Mouse (Mus musculus) neural tube, embryonic 10.5 days (tissue): Measurements from ENCODE around the gene Gli3.

Experiments
- DNase-seq: peaks from one replicate; pipeline ENCODE4 v3.0.0-alpha.2; 2017; ENCODE audit warnings: low spot score; ENCODE audit errors: extremely low spot score

Gli3 gene

DNA sequence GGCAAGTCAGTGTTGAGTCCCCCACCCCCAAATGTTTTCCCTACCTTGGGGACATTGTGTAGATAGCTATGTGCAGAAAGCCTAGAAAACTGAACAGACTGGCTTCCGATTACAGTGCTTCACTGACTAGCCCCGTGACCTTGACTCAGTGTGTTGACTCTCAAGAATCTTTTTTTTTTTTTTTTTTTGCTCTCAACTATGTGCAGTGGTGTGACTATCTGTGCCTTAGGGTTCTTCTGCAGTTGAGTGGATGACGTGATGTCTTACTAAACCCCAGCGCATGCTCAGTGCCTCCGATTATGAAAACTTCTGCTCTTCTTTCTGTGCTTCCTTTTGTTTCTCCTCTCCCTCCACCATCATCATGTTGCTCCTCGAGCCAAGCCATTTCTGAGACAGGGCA, 87.7 kb downstream of the Gli3 start:
- DNase-seq: no peak

DNA sequence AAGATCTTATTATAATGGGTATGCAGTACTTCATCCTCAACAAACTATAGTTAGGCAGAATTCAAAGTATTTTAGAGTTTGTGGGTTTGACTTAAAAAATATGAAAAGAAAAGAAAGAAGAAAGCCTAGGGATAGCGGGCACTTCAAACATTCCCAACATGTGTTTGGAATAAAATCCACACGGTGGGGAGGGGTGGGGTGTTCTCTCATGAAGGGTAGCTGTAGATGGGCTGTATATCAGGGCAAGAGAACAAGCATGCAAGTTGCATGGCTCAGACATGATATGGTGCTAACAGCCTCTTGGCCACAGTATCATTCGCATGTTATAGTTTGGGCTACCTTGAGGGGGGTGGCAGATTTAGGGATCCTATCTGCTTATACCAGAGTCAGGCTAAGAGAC, 89.0 kb downstream of the Gli3 start:
- DNase-seq: no peak

DNA sequence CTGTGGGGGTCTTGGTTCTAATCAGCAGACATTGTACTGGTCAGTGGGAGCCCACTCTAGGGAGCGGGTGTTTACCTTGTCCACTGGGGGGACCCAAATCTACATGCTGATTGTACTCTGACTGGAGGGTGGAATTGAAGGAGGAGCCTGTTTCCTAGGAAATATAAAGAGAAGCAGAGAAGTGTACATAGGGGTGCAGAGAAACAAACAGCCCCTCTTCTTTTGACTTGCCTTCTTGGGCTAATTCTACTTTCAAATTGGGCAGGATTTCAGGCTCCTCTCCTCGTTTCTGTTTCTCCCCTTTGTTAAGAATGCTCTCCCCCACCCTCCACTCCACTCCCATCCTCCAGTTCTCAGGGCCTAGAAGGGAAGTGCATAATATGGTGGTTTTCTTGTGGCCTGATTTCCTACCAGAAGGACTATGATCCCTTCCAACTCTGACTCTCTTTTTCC, 93.6 kb downstream of the Gli3 start:
- no peak for DNase-seq

DNA sequence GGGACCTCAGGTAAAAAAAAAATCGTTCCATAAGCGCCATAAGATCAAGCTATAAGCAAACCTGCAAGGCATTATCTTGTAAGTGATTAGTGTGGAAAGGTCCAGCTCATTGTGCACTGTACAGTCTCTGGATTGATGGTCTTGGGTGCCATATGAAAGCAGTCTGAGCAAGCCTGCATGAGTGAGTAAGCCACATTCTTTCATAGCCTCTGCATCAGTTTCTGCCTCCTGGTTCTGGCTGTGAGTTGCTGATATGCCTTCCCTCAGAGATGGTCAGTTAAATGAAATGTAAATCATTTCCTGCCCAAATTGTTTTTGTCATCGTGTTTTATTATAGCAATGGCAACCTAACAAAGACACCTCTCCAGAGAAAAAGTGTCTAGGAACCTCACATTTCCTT, 98.4 kb downstream of the Gli3 start:
- no peak for DNase-seq

DNA sequence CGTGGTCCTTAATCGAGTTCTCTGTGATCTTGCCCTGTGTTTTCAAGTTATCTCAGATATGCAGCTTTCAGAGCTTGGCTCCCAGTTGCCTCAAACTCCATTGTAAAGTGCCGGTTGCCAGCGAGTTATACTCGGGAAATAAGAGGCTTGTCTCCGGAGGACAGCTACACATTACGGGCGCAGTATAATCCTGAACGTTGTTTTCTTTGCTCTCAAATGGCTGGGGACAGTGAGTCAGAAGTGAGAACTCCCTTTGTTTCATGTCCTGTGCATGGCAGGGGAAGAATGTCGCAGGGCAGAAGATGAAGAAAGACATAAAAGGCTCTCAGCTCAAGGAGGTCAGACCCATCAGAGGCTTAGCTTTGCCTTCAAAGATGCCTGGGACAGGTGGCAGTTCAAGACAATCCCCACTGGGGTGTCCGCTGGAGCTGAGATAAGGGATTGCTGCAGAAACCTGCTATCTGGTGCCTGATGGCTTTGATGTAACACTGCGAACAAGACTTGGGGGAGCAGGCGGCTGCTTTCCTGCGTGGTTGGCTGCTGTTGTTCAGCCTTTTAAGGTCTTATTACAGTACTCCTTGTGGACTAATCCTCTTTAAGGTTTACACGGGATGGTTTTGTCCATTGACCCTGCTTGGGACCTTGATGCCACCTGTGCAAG, 108.0 kb downstream of the Gli3 start:
- no peak for DNase-seq

DNA sequence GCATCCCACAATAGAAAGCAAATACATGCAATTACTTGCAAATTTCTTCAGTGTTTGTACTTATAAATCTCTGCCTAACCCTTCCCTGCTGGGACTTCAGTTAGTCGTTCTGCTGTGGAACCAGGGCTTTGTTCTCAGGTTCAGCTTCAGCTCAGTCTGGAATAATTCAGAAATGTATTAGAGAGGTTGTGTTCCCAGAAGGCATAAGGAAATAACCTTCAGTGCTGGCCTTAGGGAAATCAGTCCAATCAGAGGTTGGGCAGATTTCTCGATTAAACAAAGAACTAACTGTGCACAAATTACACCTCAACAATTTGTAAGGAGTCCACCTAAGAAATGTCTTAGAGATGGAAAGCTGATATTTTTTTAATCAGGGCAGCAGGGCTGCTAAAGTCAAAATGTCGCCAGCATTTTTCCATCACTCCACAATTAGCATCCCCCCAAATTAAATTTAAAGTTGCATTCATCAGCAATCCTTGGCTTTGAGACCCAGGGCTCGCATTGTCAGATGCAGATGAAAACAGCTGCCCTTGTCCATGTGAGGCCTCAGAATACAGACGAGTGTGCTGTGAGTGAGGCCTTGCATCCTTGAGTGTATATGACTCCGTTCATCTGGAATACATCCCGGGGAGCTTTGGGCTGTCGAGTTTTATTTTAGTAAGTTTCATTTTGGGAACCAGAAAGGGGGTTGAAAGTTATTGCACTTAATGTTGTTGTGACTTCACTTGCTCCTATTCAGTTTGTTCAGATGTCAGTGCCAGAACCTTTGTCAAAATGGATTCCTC, 114.3 kb downstream of the Gli3 start:
- no peak for DNase-seq

DNA sequence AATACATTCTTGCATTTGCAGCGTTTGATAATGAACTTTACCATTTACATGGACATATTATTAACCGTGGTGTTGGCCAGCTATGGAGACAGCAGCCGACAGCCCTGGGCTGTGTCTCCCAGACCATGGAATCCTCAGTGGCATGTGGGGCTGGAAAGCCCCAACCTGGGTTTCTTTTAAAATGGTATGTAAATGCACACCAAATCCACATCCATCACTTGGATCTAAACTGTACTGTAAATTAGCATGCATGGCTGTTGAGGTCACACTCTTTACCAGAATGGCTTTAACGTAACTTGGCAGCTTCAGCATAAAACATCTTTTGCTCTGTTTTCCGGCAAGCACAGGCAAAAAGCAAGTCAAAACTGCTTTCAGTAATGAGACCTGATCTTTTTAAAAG, 117.4 kb downstream of the Gli3 start:
- no peak for DNase-seq

DNA sequence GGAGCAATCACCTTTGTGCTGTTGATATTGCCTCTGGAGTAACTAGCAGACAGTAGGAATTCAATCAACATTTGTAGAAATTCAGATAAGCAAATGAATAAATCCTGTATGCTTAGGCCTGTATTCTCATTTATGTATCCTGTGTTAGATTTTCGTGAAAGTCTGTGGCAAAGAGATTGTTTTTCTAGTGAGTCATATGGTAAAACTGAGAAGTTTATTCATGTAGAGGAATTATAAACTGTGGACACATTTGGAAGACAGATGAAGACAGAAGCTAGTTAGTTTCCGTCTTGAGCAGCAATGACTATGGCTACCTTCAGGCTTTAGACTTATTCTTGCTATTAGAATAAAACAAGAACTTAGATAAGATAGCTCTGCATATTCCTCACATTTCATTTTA, 122.9 kb downstream of the Gli3 start:
- DNase-seq: no peak

DNA sequence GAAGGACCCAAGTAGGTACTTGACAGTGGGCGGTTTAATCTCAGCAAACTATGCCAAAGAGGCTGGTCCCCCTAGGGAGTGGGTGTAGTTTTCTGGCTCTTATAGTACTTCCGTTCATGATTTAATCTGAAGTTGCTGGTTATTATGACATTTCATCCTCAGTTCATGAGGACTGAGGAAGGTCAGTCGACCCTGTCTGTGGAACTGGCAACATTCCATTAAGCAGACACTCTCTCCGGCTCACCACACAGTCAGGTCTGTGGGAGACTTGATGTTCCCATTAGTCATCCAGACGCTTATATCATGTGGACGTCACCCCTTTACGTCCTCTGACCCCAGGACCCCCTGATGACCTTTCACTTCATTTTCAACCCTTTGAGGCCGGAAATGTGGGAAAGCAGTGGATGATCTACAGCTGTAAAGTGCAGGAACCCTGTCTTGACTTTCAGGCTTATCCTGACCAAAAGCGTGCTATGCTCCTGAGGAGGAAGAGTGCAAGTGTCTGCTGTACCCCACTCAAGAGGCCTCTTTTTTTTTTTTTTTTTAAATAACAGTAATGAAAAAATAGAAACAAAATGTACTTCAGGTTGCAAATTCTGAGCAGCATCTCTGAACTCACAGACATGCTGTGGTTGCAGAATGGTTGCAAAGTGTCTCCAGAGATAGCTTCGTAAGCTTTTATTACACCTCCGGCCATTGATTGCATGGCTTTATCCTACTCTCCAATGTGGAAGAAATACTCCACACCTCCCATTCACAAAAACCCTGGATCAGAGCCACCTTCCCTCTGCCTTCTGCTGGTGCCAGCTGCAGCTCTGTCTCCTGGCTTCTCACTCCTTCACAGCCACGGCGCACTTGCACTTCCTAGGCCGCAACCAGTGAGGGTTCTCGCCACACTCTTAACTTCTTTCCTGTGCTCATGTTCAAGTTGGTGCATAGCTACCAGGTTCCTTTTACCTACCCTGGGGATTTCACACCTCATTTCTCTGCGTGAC, 125.5 kb downstream of the Gli3 start:
- peak; percentile 32 for DNase-seq

DNA sequence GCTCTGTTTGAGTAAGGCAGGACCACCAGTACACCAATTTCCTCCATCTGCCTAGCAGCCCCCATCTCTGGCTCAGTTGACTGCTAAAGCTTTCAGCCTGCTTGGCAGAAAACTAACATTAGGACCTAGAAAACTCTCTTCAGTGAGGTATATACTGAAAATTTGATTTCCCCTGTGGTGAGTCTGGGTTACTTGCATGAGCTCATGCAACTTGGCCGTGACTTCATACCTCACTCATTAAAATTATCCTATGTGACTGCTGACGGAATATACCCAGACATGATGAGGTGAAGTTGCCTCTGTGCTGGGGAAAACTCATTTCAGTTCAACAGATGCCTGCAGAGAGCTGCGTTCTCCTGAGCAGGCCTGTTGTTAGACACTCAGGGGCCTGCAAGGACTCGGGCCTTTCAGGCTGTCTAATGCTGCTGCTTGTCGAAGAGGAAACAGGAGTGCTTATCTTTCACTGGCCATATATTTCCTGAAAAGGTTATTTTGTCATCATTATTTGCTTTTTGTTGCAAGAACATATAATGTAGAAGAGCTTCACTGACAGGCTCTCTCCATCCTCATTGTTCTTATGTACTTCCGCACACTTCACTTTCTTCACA, 127.4 kb downstream of the Gli3 start:
- DNase-seq: no peak

DNA sequence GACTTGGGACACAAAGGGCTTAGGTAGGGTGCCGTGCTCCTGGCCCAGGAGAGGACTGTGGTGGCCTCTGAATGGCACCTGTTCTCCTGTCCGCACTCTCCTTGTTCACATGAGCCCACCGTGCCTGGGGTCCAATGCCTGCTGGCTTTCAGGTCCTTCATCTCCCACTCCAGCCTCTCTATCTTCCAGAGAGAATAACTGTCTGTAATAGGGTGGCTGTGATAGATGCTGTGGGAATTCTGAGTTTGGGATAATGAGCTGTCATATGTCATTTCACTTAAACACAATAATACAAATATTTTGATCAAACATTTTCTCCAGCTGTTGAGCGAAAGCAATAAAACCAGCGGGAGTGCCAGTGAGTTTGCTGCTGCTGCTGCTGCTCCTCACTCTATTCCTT, 133.6 kb downstream of the Gli3 start:
- no peak for DNase-seq

DNA sequence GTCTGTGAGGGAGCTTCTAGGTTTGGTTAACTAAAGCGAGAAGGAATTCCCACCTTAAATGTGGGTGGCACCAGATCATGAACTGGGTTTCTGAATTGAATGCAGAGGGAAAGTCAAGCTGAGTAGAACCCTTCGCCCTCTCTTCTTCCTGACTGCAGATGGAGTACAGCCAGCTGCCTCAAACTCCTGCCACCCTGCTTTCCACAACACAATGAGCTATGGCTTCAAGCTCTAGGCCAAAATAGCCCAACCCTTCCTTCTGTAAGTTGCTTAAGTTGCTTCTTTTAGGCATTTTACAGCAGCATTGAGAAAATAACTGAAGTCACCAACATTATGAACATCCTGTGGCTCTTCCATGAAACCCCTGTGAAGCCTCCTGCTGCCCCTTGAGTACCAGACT, 136.7 kb downstream of the Gli3 start:
- DNase-seq: no peak

DNA sequence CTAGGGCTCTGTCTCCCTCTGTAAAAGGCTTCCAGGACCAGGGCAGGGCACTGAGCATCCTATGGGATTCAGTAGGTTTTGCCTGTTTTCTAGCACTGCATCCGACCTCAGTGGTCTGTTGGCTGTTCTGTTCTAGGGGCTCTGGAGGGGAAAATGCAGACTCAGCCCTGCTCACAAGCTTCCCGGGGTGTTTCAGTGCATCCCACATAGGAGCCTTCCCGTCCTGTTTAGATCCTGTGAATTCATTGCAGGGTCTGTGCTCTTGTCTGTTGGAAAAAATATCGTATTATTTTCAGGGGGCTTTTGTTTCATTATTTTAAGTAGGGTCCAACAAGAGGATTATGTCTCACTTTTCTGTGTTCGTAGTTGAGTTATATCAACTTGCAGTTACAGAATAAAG, 139.1 kb downstream of the Gli3 start:
- no peak for DNase-seq

DNA sequence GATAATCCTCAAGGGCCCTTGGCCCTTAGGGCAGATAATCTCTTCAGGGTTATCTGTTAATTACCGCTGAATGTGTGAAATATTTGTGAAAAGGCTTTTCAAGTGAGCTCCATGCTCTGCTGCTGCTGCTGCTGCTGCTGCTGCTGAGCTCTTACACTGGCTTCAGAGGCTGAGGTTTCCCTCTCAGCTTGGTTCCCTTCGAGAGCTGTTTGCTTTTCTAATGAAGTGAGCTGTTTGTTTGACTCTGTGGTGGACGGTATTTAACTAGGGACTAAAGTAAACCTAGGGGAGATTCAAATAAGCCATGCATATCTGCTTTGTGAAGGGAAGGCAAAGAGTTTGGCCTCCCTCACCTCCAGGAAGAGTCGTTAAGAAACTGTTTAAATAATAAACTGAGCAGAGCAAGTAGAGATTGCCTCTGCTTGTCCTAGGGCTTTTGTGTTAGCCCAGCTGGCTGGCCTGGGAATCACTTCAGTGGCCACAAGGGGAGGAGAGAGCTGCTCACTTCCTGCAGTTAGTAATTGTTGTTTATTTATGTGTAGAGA, 139.7 kb downstream of the Gli3 start:
- DNase-seq: no peak

DNA sequence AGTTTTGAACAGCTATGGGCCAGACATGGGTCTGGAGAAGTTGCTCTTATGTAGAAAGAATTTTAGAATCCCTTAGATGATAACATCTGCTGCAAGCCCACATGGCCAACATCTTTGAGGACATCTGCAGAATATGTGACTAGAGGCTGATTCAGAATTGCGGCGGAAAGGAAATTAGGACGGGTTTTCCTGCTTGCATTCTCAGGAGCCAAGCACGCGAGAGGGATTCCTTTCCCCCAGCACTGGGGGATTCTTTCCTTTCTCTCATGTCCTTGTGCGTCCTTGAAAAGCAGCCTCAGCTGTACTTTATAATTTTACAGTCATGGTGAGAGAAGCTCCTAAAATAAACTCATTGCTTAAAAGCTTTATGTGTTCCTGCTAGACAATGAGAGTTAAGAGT, 141.0 kb downstream of the Gli3 start:
- no peak for DNase-seq

DNA sequence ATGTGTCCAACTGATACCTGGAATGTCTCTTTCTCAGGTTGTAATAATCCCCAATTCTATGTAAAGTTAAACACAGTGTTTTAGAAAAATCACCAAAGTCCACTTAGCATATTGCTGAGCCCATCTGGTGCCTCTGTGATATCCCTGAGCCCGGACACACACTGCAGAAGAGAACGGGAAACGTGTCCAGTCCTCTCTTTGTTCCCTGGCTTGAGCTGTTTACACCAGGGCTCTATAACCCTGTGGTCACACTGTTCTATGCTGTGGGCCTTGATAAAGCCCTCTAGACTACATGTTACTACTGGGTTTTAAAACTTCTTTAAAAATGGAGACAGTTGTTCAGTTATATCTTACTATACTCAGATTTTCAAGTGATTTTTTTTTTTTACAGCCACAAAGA, 154.4 kb downstream of the Gli3 start:
- DNase-seq: no peak

DNA sequence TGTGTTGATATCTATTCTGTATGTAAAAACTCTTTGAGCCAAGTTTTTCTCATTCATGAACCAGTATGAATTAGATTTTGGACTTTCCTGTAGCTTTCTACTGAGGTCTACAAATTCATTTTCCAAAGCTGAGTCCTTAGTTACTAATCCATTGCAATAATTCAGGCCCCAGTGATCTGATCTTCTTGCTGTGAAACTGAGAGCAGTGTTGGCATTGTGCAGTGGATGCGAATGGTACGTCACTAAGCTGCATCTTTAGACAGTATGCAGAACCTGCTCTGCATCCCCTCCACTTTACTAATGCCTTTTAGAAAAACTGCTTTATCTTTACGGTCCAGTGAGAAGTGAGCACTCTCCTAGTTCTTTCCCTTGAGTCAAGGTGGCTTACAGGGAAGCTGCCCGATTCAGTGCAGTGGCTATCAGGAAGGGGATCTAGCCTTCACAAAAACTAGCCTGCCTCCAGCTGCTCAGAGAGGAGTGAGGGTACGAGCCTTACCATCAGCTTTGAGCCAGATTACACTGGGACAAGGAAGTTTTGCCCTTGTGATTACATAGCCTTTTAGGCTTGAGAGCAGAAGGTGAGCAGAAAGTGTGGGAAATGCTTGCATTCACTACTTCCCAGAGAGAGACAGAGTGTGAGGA, 155.1 kb downstream of the Gli3 start:
- DNase-seq: no peak

DNA sequence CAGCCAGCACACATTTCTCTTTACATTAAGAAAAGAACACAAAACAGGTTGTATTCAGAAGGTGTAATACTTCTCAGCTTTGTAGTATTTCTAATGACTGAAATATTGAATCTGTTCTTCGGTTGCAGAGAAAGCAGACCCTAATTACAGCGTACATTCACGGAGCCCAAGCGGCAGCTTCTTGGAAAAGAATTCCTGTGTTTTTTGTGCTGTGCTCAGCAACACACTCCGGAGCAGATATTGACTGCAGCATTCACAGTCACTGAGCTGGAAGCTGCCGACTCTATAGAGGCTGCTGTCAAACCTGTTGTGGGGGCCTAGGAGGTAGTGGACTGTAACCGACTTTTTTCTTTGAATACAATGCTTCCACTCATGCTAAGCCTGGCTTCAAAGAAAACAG, 158.0 kb downstream of the Gli3 start:
- DNase-seq: no peak

DNA sequence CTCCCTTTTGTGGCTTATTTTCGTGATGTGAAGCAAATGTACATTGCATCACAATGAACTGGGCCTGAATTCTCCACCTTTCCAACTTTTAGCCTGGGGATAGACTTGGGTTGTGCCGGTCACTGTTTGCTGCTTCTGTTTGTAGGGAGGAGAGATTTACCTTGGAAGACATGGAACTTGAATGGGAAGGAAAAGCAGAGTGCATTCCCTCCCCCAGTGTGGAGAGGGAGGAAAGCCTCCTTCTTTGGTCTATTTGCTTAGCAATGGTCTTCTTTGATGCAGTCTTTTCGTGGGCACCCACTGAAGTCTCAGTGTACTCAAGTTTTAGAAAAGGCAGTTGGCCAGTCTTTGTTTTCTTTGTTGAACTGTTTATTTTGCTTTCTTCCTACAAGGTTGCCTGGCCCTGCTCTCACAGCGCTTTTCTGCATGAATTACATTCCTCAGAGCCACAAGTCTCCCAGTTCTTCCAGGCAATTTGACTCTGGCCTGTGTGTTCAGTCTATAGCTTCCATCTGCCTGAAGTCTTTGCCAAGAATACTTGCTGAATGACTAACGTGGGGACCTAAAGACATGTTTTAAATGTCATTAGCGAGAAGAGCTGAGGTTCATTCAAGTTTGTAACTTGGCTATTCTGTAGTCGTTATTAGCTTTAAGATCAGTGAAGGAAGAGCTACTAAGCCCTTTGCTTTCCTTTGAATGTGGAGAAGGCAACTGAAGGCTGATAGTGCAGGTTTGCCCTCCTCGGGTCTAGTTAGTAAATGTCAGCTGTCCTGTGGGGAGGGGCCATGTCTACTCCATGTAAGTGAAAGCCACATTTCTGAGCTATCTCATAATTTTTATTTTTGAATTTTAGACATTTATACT, 161.7 kb downstream of the Gli3 start:
- DNase-seq: no peak

DNA sequence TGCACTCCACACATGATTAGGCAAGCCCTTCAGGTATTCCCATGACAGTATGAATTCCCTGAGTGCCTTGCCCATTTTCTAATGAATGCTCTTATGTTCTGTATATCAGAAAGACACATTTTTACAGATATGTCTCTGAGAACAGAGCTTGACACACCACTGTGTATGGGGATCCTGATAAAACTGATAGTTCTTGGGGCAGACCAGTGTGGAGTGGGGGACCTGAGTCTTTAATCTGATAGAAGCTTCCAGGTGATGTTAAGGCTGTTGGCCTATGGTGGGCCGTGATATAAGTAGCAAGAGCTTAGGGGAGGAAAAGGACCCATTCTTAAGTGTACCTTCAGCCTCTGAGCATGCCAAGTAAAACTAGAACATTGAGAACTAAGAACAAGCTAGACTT, 178.5 kb downstream of the Gli3 start:
- DNase-seq: no peak
